Mouse (Mus musculus): Measurements from ENCODE around the gene Actn1. TPM values are rescaled to one million over a fixed set of nuclear protein-coding genes. Genes with fewer than 3 reads are reported as not detected.
"Not testable (repeated sequence)": the region's sequence is repeated elsewhere in the genome, so short reads cannot be mapped to it uniquely, and the experiment has no call there.

The Actn1 gene
- total and polyA plus RNA-seq, 3 experiments = 29.0 to 31.7 (median 30.6) TPM

DNA sequence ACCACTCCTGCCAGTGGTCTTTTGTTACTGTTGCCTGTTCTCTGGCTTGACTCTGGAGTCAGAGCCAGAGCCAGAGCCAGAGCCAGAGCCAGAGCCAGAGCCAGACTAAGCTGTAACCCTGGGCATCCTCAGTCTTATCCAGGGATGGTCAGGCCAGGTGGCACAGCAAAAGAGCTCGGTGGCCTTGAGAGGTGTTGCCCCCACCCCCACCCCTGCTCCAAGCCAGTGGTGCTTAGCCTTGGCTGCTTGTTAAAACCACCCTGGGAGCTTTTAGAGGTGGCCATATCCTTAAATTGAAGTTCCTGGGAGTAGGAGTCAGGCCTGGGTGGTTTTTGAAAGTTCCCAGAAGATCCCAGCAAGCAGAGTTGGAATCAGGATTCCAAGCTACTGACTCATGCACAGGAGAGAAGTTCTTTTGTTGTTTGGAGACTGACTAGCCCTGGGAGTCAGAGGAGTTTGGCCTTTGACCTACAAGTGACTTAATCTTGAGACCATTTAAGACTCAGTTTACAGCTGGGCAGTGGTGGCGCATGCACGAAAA lies 31.8 kb upstream of the Actn1 start:
- no peak overlapping the region for H3K4me3 ChIP-seq
- no peaks in the 10 kb centered on the region for H3K4me1 ChIP-seq (ENCODE audit: control insufficient read depth, insufficient read depth, low read length)
- no peaks in the 10 kb centered on the region for H3K36me3 ChIP-seq (ENCODE audit: control insufficient read depth, insufficient read depth, low read length)
- no peaks in the 10 kb centered on the region for H3K79me2 ChIP-seq (replicated peaks; ENCODE audit: control insufficient read depth, insufficient read depth, low read length)
- H3K27me3 ChIP-seq (ENCODE audit: control insufficient read depth, insufficient read depth, low read length) = no peaks in the 10 kb centered on the region
- no peak for DNase-seq
- H3K27ac ChIP-seq = no peak overlapping the region
- no peak overlapping the region for H3K9ac ChIP-seq (ENCODE audit: low read depth, low read length)
- TF ChIP-seq POLR2A (IDR thresholded peaks at IDR 0.05; ENCODE audit: insufficient read depth, low read depth, low read length) (no peak), CTCF (IDR thresholded peaks at IDR 0.05) (no peak), EP300 (IDR thresholded peaks at IDR 0.05; ENCODE audit: insufficient read depth, low read depth, low read length) (no peak)
- WGBS = 67% methylated on average over 3 of the region's 3 CpGs
- intact Hi-C loops (cut with DNase I) = no loop called here

GRCm38 (mm10) chr12:80290964-80291363 lies 30.8 kb upstream of the Actn1 start:
- Histone ChIP-seq H3K79me2 (replicated peaks; ENCODE audit: control insufficient read depth, insufficient read depth, low read length) (no peaks in the 10 kb centered on the region), H3K4me1 (ENCODE audit: control insufficient read depth, insufficient read depth, low read length) (no peaks in the 10 kb centered on the region), H3K4me3 (no peak overlapping the region), H3K9ac (ENCODE audit: low read depth, low read length) (no peak overlapping the region), H3K27ac (no peak overlapping the region), H3K36me3 (ENCODE audit: control insufficient read depth, insufficient read depth, low read length) (no peaks in the 10 kb centered on the region), H3K27me3 (ENCODE audit: control insufficient read depth, insufficient read depth, low read length) (no peaks in the 10 kb centered on the region)
- no peak for DNase-seq
- no peak for TF ChIP-seq EP300 (IDR thresholded peaks at IDR 0.05; ENCODE audit: insufficient read depth, low read depth, low read length)
- no peak for TF ChIP-seq CTCF (IDR thresholded peaks at IDR 0.05)
- TF ChIP-seq POLR2A (IDR thresholded peaks at IDR 0.05; ENCODE audit: insufficient read depth, low read depth, low read length) = no peak
- intact Hi-C loops (cut with DNase I) = no loop called here
- 59% methylated on average over 8 of the region's 8 CpGs for WGBS

- WGBS = 66% methylated on average over 4 of the region's 4 CpGs
- Histone ChIP-seq H3K36me3 (ENCODE audit: control insufficient read depth, insufficient read depth, low read length) (no peaks in the 10 kb centered on the region), H3K79me2 (replicated peaks; ENCODE audit: control insufficient read depth, insufficient read depth, low read length) (no peaks in the 10 kb centered on the region), H3K27me3 (ENCODE audit: control insufficient read depth, insufficient read depth, low read length) (no peaks in the 10 kb centered on the region), H3K4me1 (ENCODE audit: control insufficient read depth, insufficient read depth, low read length) (no peaks in the 10 kb centered on the region), H3K9ac (ENCODE audit: low read depth, low read length) (no peak overlapping the region), H3K27ac (no peak overlapping the region), H3K4me3 (no peak overlapping the region)
- intact Hi-C loops (cut with DNase I) = no loop called here
- TF ChIP-seq EP300 (IDR thresholded peaks at IDR 0.05; ENCODE audit: insufficient read depth, low read depth, low read length) (no peak), POLR2A (IDR thresholded peaks at IDR 0.05; ENCODE audit: insufficient read depth, low read depth, low read length) (no peak), CTCF (IDR thresholded peaks at IDR 0.05) (no peak)
- DNase-seq = no peak
Measured at GRCm38 (mm10) chr12:80290483-80290882, 30.3 kb upstream of the Actn1 start.

DNA sequence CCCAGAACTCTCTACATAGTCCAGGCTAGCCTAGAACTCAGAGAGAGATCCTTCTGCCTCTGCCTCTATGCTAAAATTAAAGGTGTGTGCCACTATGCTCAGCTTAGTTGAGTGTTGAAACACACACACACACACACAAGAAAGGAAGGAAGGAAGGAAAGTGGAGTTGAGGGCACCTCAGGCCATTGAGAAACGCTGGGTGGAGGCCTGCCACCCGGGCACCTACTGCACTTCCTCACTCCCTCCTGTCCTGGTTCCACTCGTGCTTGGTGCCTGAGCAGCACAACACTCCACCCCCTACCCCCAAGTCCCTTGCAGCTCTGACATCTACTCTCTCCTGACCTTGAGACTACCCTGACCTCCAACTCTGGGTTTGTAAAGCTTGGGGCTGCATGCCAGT lies 29.6 kb upstream of the Actn1 start:
- TF ChIP-seq POLR2A (IDR thresholded peaks at IDR 0.05; ENCODE audit: insufficient read depth, low read depth, low read length) = no peak
- TF ChIP-seq EP300 (IDR thresholded peaks at IDR 0.05; ENCODE audit: insufficient read depth, low read depth, low read length) = no peak
- no peak for TF ChIP-seq CTCF (IDR thresholded peaks at IDR 0.05)
- Histone ChIP-seq H3K79me2 (replicated peaks; ENCODE audit: control insufficient read depth, insufficient read depth, low read length) (no peaks in the 10 kb centered on the region), H3K27me3 (ENCODE audit: control insufficient read depth, insufficient read depth, low read length) (no peaks in the 10 kb centered on the region), H3K4me1 (ENCODE audit: control insufficient read depth, insufficient read depth, low read length) (no peaks in the 10 kb centered on the region), H3K27ac (no peak overlapping the region), H3K4me3 (no peak overlapping the region), H3K36me3 (ENCODE audit: control insufficient read depth, insufficient read depth, low read length) (no peaks in the 10 kb centered on the region), H3K9ac (ENCODE audit: low read depth, low read length) (no peak overlapping the region)
- 47% methylated on average over 3 of the region's 3 CpGs for WGBS
- no peak for DNase-seq
- intact Hi-C loops (cut with DNase I) = no loop called here

DNA sequence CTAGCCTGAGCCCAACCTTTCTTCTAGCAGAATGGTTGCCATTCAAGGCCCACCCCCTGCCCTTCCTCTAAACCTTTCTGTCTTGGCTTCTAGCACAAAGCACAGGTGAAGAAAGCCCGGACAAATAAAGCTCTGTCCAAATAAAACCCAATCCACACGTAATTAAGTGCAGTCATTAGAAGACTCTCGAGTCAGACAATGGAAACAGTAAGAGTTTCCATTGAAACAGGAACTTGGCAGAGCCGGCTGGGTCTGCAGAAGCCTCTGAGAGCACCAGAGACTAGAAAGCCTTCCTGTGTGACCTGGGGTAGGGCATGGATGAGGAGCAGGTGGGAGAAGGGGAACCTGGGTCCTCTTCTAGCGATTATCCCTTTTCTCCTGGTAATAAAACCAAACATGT lies 25.7 kb upstream of the Actn1 start:
- no peak overlapping the region for H3K9ac ChIP-seq (ENCODE audit: low read depth, low read length)
- H3K36me3 ChIP-seq (ENCODE audit: control insufficient read depth, insufficient read depth, low read length) = no peaks in the 10 kb centered on the region
- H3K79me2 ChIP-seq (replicated peaks; ENCODE audit: control insufficient read depth, insufficient read depth, low read length) = no peaks in the 10 kb centered on the region
- H3K4me1 ChIP-seq (ENCODE audit: control insufficient read depth, insufficient read depth, low read length) = no peaks in the 10 kb centered on the region
- TF ChIP-seq POLR2A (IDR thresholded peaks at IDR 0.05; ENCODE audit: insufficient read depth, low read depth, low read length) = no peak
- TF ChIP-seq EP300 (IDR thresholded peaks at IDR 0.05; ENCODE audit: insufficient read depth, low read depth, low read length) = no peak
- no peaks in the 10 kb centered on the region for H3K27me3 ChIP-seq (ENCODE audit: control insufficient read depth, insufficient read depth, low read length)
- H3K4me3 ChIP-seq = no peak overlapping the region
- no peak overlapping the region for H3K27ac ChIP-seq
- no peak for DNase-seq
- intact Hi-C loops (cut with DNase I) = no loop called here
- 43% methylated on average over 5 of the region's 5 CpGs for WGBS

DNA sequence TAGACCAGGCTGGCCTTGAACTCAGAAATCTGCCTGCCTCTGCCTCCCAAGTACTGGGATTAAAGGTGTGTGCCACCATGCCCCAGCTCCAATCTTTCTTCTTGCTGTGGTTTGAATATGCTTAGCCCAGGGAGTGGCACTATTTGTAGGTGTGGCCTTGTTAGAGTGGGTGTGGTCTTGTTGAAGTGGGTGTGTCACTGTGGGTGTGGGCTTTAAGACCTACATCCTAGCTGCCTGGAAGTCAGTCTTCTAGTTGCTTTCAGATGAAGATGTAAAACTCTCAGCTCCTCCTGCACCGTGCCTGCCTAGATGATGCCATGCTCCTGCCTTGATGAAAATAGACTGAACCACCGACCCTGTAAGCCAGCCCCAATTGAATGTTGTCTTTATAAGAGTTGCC lies 24.1 kb upstream of the Actn1 start:
- H3K4me1 ChIP-seq (ENCODE audit: control insufficient read depth, insufficient read depth, low read length); H3K79me2 ChIP-seq (replicated peaks; ENCODE audit: control insufficient read depth, insufficient read depth, low read length); H3K36me3 ChIP-seq (ENCODE audit: control insufficient read depth, insufficient read depth, low read length); H3K27ac ChIP-seq; H3K9ac ChIP-seq (ENCODE audit: low read depth, low read length); intact Hi-C loops (cut with DNase I); DNase-seq; H3K27me3 ChIP-seq (ENCODE audit: control insufficient read depth, insufficient read depth, low read length); H3K4me3 ChIP-seq: not testable (repeated sequence)
- WGBS = 76% methylated on average over 2 of the region's 2 CpGs

Measured in heart, adult 2 months (tissue).